35 mouse cellular contexts compared by ENCODE assay signal in genomic region chr9:40666190-40666803, GRCm38 (mm10). TPM values are rescaled to one million over a fixed set of nuclear protein-coding genes. Genes with fewer than 3 reads are reported as not detected.
DNase-seq lines count a peak whose midpoint lies in the region; ATAC-seq lines count a peak whose summit lies in the region.
"Had no signal": no experiment of that assay in that cellular context is flagged by ENCODE, and none has a peak within 500 bp of the region (broad histone marks: within the 10 kb centered on the region; RNA-seq: fewer than 3 reads in every experiment).

No protein-coding gene starts in this region.

- no peak overlapping the region for H3K27ac ChIP-seq in forebrain, embryonic 13.5 days
- no peak overlapping the region for H3K27ac ChIP-seq in forebrain, embryonic 11.5 days (ENCODE audit: low read depth, low read length)
- H3K27ac ChIP-seq: embryonic facial prominence, embryonic 10.5 days; embryonic facial prominence, embryonic 13.5 days; gastrocnemius, adult 2 months; heart, embryonic 15.5 days; hindbrain, embryonic 15.5 days had no signal

- no peaks in the 10 kb centered on the region for H3K36me3 ChIP-seq in forebrain, embryonic 13.5 days (ENCODE audit: poor library complexity, severe bottlenecking)
- no peaks in the 10 kb centered on the region for H3K36me3 ChIP-seq in forebrain, embryonic 11.5 days (ENCODE audit: control insufficient read depth, insufficient read depth, low read length)
- H3K36me3 ChIP-seq: embryonic facial prominence, embryonic 10.5 days; embryonic facial prominence, embryonic 13.5 days; heart, embryonic 12.5 days; heart, embryonic 15.5 days; hindbrain, embryonic 15.5 days had no signal

- no peaks in the 10 kb centered on the region for H3K27me3 ChIP-seq in forebrain, embryonic 13.5 days
- no peaks in the 10 kb centered on the region for H3K27me3 ChIP-seq in forebrain, embryonic 11.5 days (ENCODE audit: control insufficient read depth, insufficient read depth, low read length)
- H3K27me3 ChIP-seq: embryonic facial prominence, embryonic 13.5 days; heart, embryonic 15.5 days; hindbrain, embryonic 15.5 days had no signal

- 79% methylated on average over 9 of the region's 9 CpGs for WGBS in forebrain, embryonic 13.5 days
- 87% methylated on average over 9 of the region's 9 CpGs for WGBS in forebrain, embryonic 11.5 days

- no peak overlapping the region for H3K4me3 ChIP-seq in forebrain, embryonic 13.5 days
- no peak overlapping the region for H3K4me3 ChIP-seq in forebrain, embryonic 11.5 days (ENCODE audit: low read depth, low read length)
- H3K4me3 ChIP-seq: embryonic facial prominence, embryonic 10.5 days; embryonic facial prominence, embryonic 13.5 days; erythroblast, embryonic 14.5 days; gastrocnemius, adult 2 months; heart, embryonic 12.5 days; heart, embryonic 15.5 days; hindbrain, embryonic 15.5 days had no signal

- DNase-seq in forebrain, embryonic 11.5 days (ENCODE audit: low spot score), result no peak
- DNase-seq in left cerebral cortex, postnatal 4 days, result peak; percentile 38
- DNase-seq in left cerebral cortex, postnatal 10 days (ENCODE audit: extremely low spot score in 1 of 2, low spot score in 2 of 2), result no peak
- no peak for DNase-seq in adrenal gland, postnatal 36 days
- no peak for DNase-seq in urinary bladder, adult 2 months (ENCODE audit: low spot score)
- DNase-seq: adrenal gland, adult 2 months; adrenal gland, postnatal 14 days; cerebellum, adult 18-20 months; cerebellum, adult 9-11 months; cerebellum, postnatal 36 days; embryo, embryonic 11 days; forebrain, postnatal 0 days; gastrocnemius, adult 2 months; gastrocnemius, postnatal 14 days; heart, adult 18-20 months; heart, postnatal 10 days; heart, postnatal 36 days had no signal

- ATAC-seq in forebrain, embryonic 13.5 days, result 0 out of 2 replicates have a peak, but pooled peaks have one; percentile 53
- ATAC-seq in forebrain, embryonic 11.5 days (replicated peaks; ENCODE audit: low FRiP score), result no peak
- peak; percentile 82 for ATAC-seq in megakaryocyte, adult 5-6 weeks (ENCODE audit: poor library complexity, severe bottlenecking)
- ATAC-seq: CD4-positive, CD25-positive, alpha-beta regulatory T cell, adult 4 months; forebrain, embryonic 14.5 days; forebrain, postnatal 0 days; inflammation-experienced regulatory T-cells, adult 6 months; intestine, postnatal 0 days had no signal

- H3K9ac ChIP-seq in forebrain, embryonic 13.5 days, result no peak overlapping the region
- H3K9ac ChIP-seq in forebrain, embryonic 11.5 days (ENCODE audit: low read length), result no peak overlapping the region
- H3K9ac ChIP-seq: embryonic facial prominence, embryonic 13.5 days; forebrain, postnatal 0 days; heart, embryonic 12.5 days; heart, embryonic 15.5 days; hindbrain, embryonic 15.5 days had no signal

- no peak overlapping the region for H3K4me2 ChIP-seq in forebrain, embryonic 13.5 days
- no peak overlapping the region for H3K4me2 ChIP-seq in forebrain, embryonic 11.5 days (ENCODE audit: low read depth, low read length, severe bottlenecking)
- H3K4me2 ChIP-seq: embryonic facial prominence, embryonic 13.5 days; heart, embryonic 12.5 days; heart, embryonic 15.5 days; hindbrain, embryonic 15.5 days had no signal

- peaks cover 2% of the 10 kb centered on the region; the same call in 1 of the 2 replicates for H3K4me1 ChIP-seq in forebrain, embryonic 13.5 days
- H3K4me1 ChIP-seq in forebrain, embryonic 11.5 days (replicated peaks; ENCODE audit: control insufficient read depth, insufficient read depth, low read length), result peaks cover 1% of the 10 kb centered on the region; the same call in 1 of the 2 replicates

- intact Hi-C loops in left cerebral cortex, postnatal 4 days (cut with DNase I), result no loop called here
- intact Hi-C loops in left cerebral cortex, postnatal 10 days (cut with DNase I), result no loop called here

- H3K9me3 ChIP-seq in forebrain, embryonic 13.5 days (replicated peaks), result no peaks in the 10 kb centered on the region; the same call in 1 of the 2 replicates
- H3K9me3 ChIP-seq in forebrain, embryonic 11.5 days (ENCODE audit: control insufficient read depth, low read length), result no peaks in the 10 kb centered on the region
- H3K9me3 ChIP-seq: embryonic facial prominence, embryonic 13.5 days; heart, embryonic 15.5 days; hindbrain, embryonic 15.5 days had no signal

RNA-seq across cellular contexts. Expression of gene Gm21915, which starts 4.1 kb away (rescaled TPM):
- polyA plus RNA-seq in forebrain, embryonic 13.5 days (2015; fragmentation: Nextera tagmentation; extraction: Ambion mirVana), result not detected in 2 replicates
- polyA plus RNA-seq in forebrain, embryonic 11.5 days (2014; fragmentation: Nextera tagmentation; extraction: Ambion mirVana), result not detected in 2 replicates
- not detected for total RNA-seq in left cerebral cortex, postnatal 4 days (2021)
- not detected for total RNA-seq in left cerebral cortex, postnatal 10 days (2021)
- not detected in 2 replicates for total RNA-seq in megakaryocyte, adult 5-6 weeks (2015)
- not detected in 2 replicates for total RNA-seq in megakaryocyte, adult 5-6 weeks (2017)
- not detected for total RNA-seq in adrenal gland, postnatal 36 days (2021)
- not detected in 2 replicates for polyA plus RNA-seq in urinary bladder, adult 2 months (2012; rRNA removed)
- total RNA-seq: adrenal gland, adult 2 months; adrenal gland, postnatal 14 days; forebrain, postnatal 0 days; gastrocnemius, adult 2 months; gastrocnemius, postnatal 14 days; gastrocnemius, postnatal 4 days; heart, adult 18-20 months; heart, postnatal 10 days; heart, postnatal 36 days; MEL had no signal
- polyA plus RNA-seq: adrenal gland, adult 2 months; C2C12; CD4-positive, CD25-positive, alpha-beta regulatory T cell, adult 4 months; cortical plate, adult 2 months; embryonic facial prominence, embryonic 10.5 days; embryonic facial prominence, embryonic 13.5 days; erythroblast, embryonic 14.5 days; forebrain, embryonic 14.5 days; forebrain, postnatal 0 days; frontal cortex, adult 2 months; heart, embryonic 12.5 days; heart, embryonic 15.5 days; hindbrain, embryonic 11.5 days; hindbrain, embryonic 15.5 days; inflammation-experienced regulatory T-cells, adult 6 months; intestine, postnatal 0 days had no signal

RNA-seq across cellular contexts. Expression of gene Clmp, which starts 19.5 kb away (rescaled TPM):
- 26.3 and 32.4 TPM in 2 replicates for polyA plus RNA-seq in forebrain, embryonic 13.5 days (2015; fragmentation: Nextera tagmentation; extraction: Ambion mirVana)
- polyA plus RNA-seq in forebrain, embryonic 11.5 days (2014; fragmentation: Nextera tagmentation; extraction: Ambion mirVana), result 23.3 and 24.6 TPM in 2 replicates
- total RNA-seq in left cerebral cortex, postnatal 4 days (2021), result 100 to 1,000 TPM; 116 to 135 TPM
- 10 to 100 TPM; 50.0 to 59.1 TPM for total RNA-seq in left cerebral cortex, postnatal 10 days (2021)
- 0.30 and 1.3 TPM in 2 replicates for total RNA-seq in megakaryocyte, adult 5-6 weeks (2015)
- total RNA-seq in megakaryocyte, adult 5-6 weeks (2017), result 0.61 and 1.4 TPM in 2 replicates
- 1 to 10 TPM; 5.2 to 6.9 TPM for total RNA-seq in adrenal gland, postnatal 36 days (2021)
- polyA plus RNA-seq in urinary bladder, adult 2 months (2012; rRNA removed), result 31.0 and 51.2 TPM in 2 replicates
- total RNA-seq: MEL had no signal
- polyA plus RNA-seq: erythroblast, embryonic 14.5 days; inflammation-experienced regulatory T-cells, adult 6 months had no signal

Comparison
In these comparisons a context has a peak if more than half of its experiments do, and no peak if none do; other contexts are left out.
1. RNA of gene Clmp, which starts 19.5 kb away (total RNA-seq): 116 to 135 TPM in left cerebral cortex, postnatal 4 days and 50.0 to 59.1 TPM in left cerebral cortex, postnatal 10 days; 5.2 to 6.9 TPM in adrenal gland, postnatal 36 days and 0.30 to 1.4 TPM in megakaryocyte, adult 5-6 weeks; every median in the first group is over 4 times any median in the second.